Mouse (Mus musculus) urinary bladder, adult 2 months (tissue): ENCODE measurements around the gene Aff1. TPM values are rescaled to one million over a fixed set of nuclear protein-coding genes. Genes with fewer than 3 reads are reported as not detected.

Experiments used
- DNase-seq: peaks from one replicate; pipeline ENCODE4 v3.0.0; 2022; ENCODE audit warnings: low spot score
- polyA plus RNA-seq: library from polyadenylated mRNA; depleted of rRNA; stranded (reverse); fragments of >200 nt; gene quantifications from 2 replicates; pipeline ENCODE4 v1.2.3, GENCODE M21; 2012

Aff1 gene
- polyA plus RNA-seq, 1 experiment: 9.4 TPM

DNA sequence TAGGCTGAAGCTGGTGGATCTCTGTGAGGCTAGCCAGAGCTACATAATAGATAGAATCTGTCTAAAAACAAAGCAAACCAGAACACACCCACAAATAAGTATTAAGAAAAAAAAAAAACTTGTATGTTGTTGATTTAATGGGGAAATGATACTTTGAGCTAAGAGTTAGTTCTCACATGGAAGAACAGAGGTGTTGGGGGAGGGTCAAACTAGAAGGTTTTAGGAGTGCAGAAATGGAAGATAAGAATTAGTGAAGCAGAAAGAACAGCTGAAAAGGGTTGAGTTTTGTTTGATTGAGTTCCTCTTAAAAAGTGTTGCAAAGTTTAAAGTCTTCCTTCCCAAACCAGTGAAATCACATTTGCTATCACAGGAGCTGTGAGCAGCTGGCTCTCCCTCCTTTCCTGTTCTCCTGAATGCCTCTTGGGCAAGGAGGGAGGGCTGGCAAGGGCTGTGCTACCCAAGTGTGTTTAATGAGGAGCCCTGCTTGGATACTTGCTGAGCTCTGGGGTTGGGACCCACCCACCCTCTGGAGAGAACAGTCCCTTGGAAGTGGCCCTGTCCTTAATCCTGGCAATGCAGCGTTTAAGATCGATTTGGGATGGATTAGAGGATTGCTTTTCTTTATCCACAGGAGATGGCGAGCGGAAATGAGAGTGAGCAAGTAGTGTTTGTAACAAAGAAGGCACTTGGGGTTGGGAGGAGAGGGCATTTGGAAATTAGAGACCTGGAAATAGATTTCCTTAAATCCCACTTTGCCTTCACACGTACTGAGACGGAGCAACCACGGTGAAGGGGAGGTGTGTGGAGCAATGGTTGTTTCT is 57.5 kb downstream of the Aff1 start:
- DNase-seq: no peak

DNA sequence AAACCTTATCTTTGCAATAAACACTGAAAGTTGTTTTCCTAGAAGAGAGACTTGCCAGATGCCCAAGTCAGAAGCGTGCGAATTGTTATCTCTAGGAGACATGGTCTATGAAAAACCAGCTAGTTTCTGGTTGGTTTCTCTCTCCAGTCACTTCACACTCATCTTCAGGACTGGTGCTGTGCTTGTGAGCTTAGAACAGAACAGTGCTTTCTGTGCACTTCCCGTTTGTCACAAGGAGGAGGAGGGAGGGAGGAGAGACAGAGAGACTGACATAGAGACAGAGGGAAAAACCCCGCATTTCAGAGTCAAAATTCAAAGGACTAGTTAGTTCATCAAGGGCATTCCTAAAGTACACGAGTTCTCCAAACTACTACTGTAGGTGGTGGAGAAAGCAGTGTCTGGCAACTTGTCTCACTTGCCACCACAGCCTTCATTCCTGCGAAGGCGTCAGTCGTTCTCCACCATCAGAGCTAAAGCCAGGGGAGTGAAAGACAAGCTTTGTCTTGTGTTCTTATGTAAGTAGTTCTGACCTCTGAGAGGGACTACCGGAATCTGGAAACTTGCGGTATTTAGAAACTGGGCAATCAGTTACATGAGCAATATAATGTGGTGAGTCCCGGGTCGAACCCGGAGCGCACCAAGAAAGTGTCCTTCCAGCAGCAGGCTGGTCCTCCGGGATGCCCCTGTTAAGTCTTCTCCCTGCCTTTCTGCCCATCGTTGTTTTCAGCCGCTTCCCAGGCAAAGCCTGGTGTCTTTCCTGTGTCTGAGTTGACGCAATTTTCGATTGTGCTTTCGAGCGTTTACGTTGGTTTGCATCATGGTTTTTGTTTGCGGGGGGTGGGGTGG is 60.7 kb downstream of the Aff1 start:
- no peak for DNase-seq

GRCm38 (mm10) chr5:103753511-103754329 is 61.5 kb downstream of the Aff1 start:
- DNase-seq: peak; percentile 95

DNA sequence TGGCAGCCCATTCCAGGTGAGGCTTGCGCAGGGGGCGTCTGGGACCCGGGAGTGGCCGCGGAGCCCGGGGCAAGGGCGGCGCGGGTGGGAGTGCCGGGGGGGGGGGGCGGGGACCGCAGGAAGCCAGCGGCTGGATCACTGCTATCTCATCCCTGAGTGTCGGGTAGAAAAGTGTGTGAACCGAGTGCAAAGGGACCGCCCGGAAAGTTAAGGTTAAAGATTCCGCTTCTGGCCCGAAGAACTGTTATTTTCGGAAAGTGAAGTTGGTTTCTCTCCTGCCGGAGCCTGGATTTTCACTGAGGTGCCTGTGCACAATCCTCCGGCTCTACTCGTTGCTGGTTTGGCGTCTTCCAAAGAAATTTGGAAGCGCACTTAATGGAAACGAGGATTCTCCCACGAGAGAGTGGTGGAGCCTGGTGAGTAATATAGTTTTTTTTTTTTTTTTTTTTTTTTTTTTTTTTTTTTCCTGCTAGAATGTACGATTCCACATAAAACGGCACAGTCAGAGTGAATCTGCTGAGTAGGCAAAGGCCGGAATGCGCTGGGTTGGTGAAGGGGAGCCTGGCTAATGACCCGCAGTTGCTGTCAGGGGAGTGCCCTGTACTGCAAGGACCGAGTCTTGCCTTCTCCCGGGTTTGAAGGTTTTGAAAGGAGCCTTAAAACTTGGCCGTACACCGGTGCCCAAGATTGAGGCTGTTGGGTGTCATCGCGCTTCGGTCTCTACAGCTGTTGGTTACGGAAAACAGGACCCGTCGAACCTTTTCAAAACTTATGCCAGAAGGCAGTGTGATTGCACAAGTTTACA is 62.4 kb downstream of the Aff1 start:
- no peak for DNase-seq

GRCm38 (mm10) chr5:103755135-103755487 is 62.9 kb downstream of the Aff1 start:
- DNase-seq: no peak

DNA sequence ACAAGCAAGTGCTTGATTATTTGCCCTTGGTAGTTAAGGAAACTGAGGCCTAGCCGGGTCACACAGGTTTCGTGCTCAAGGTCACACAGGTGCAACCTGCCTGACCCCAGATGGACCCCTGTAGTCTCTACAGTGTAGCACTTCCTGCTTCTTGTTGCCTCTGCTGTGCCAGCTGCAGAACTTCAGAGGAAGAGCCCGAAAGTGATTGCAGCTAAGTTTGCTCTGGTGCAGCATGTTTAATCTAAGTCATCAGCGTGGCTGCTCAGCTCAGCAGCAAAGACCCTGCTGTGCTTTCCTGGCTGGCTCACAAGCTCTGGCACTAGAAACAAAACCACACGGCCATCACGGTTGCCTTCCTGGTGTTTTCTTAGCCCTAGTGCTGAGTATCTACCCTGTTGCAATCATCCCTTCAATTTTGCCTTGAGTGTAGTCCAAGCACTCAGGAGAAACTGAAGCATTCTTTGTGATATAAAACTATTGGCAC is 64.1 kb downstream of the Aff1 start:
- no peak for DNase-seq

DNA sequence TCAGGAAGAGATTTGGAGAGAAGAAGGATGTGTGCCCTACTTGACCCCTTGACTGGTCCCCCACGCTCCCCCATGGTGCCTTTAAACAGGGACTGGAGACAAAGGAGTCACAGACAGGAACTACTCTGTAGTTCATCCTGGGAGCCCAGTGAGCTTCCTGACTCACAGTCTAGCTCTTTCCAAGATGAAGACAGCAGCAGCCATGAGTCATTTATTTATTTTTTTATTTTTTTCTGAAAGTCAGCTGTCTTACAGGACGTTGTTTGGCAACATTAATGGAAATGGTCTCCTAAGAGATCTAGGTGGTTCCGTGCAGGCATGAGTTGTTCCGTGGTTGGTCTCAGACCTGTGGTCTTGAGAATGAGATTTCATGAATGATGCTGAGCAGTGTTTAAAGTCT is 66.3 kb downstream of the Aff1 start:
- DNase-seq: no peak

- no peak for DNase-seq
These were observed 67.6 kb downstream of the Aff1 start for GRCm38 (mm10) chr5:103759489-103760424.

DNA sequence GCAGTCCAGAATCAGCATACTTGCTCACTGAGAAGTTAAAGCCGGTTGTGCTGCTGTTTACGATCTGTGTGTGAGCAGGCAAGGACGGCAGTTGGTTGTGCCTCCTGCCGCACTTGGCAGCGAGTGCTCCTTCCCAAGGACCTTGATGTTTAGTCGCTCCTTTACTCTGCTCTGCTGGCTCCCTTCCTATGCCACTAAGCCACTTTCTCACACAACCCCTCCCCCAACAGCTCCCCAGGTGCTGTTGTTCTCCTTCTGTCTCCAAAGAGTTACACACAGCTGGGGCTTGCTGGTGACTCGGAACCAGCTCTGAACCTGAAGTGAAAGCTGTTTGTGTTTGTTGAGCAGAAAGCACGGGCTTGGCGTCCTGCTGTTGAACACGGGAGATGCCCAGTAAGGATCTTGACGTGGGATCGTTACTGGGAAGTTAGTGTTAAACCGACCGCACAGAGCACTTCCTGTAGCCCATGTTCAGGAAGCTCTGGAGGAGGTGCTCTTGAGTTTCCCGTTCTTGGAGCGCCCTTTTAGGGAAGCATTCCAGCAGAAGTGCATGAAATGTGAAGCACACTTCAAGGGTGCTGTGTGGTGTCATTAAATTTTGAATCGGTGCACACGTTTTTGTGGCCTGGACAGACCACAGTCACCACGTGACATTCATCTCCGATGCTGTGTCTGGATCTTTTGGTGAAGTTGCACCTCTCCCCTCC is 68.4 kb downstream of the Aff1 start:
- DNase-seq: no peak

GRCm38 (mm10) chr5:103761754-103762153 is 69.6 kb downstream of the Aff1 start:
- no peak for DNase-seq

- no peak for DNase-seq
These were observed 70.7 kb downstream of the Aff1 start for GRCm38 (mm10) chr5:103762850-103763254.

GRCm38 (mm10) chr5:103765356-103765755 is 73.2 kb downstream of the Aff1 start:
- DNase-seq: no peak

DNA sequence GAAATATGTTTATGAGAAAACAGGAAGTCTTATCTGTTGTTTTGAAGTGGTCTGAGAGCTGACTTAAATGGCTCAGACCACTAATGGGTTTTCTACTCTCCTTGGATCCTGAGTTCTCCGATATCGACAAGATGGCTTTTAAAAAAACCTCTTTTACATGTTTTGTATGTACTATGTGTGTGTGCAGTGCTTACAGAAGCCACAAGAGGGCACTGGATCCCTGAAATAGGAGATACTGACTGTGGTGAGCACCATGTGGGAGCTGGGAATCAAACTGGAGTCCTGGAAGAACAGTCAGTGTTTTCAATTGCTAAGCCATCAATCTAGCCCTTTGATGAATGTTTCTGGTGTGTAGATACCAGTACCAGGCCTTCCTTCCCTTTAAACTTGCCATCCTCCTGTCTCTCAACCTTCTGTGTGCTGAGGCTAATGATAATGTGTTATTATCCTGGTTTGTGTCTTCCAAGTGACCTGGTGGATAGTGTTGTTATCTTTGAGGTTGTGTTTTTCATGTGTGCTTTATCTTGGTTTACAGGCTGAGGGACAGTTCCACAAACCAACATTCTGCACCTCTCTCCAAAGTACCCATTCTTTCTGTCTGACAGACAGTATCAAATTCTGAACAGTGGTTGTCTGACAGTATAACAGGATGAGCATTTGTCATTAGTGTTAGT is 73.7 kb downstream of the Aff1 start:
- DNase-seq: no peak

- DNase-seq: no peak
These were observed 74.2 kb downstream of the Aff1 start for GRCm38 (mm10) chr5:103766432-103766815.

GRCm38 (mm10) chr5:103768961-103769360 is 76.8 kb downstream of the Aff1 start:
- DNase-seq: no peak

- DNase-seq: no peak
These were observed 77.5 kb downstream of the Aff1 start for GRCm38 (mm10) chr5:103769701-103770100.

- no peak for DNase-seq
These were observed 78.5 kb downstream of the Aff1 start for GRCm38 (mm10) chr5:103770447-103771222.

- DNase-seq: no peak
These were observed 79.2 kb downstream of the Aff1 start for GRCm38 (mm10) chr5:103771380-103771779.
